ENCODE assay signal across 20 mouse cellular contexts in the genomic region with DNA sequence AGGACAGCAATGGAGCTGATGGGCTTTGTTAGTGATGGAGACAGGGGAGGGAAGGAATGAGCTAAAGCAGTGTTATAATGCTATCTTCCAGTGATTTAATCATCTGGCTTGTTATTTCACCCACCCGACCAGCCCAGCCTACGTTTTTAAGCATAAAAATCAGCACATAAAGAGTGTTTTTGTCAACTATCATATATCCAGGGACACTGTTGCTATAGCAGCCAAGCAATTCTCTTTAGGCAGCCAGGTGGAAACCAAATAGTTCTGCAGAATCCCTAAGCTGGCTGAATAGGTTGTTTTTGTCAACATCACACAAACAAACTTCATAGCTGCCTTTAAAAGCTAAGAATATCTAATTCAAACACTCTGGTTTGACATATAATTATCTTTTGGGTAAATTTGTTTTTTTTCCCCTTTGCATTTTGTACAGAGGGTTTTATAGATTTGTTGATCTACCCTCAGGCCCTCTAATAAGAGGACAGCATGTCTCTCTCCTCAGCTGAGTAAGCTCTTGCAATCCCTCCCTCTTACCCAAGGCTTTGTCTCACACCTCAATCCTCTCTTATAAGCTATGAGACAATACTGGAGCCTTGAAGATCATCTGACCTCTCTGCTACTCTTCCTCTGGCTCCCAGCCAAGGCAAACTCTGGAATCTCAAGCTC.
DNase-seq lines count a peak whose midpoint lies in the region; ATAC-seq and TF ChIP-seq lines count a peak whose summit lies in the region.
"Had no signal": no experiment of that assay in that cellular context is flagged by ENCODE, and none has a peak within 500 bp of the region (broad histone marks: within the 10 kb centered on the region; RNA-seq: fewer than 3 reads in every experiment).

No protein-coding gene starts in this region.

- no peak overlapping the region for H3K4me2 ChIP-seq in hindbrain, embryonic 14.5 days (replicated peaks)
- no peak overlapping the region for H3K4me2 ChIP-seq in hindbrain, embryonic 11.5 days (replicated peaks; ENCODE audit: low read depth, low read length)
- H3K4me2 ChIP-seq in hindbrain, embryonic 16.5 days (ENCODE audit: low read length) = no peak overlapping the region
- H3K4me2 ChIP-seq: heart, embryonic 15.5 days; liver, embryonic 12.5 days; lung, embryonic 14.5 days; neural tube, embryonic 12.5 days had no signal

- in situ Hi-C loops in Patski (cut with MboI; ENCODE audit: low pct_unique_long_range_greater_than_20kb) = no loop called here

- POLR2A ChIA-PET in Patski (lab: Charles Lee) = interaction anchor here (0.5 to 0.6 kb wide), 2 partner anchors 23 to 57 kb away, joined by 3 to 6 read pairs; no protein-coding TSS in a partner anchor

- no peak for TF ChIP-seq POLR2A in kidney, adult 2 months (IDR thresholded peaks at IDR 0.05; ENCODE audit: low read depth, low read length)

- no peaks in the 10 kb centered on the region for H3K27me3 ChIP-seq in hindbrain, embryonic 14.5 days (ENCODE audit: control insufficient read depth, insufficient read depth, low read length)
- no peaks in the 10 kb centered on the region for H3K27me3 ChIP-seq in hindbrain, embryonic 11.5 days (ENCODE audit: control insufficient read depth, insufficient read depth, low read length)
- H3K27me3 ChIP-seq in Patski = no peaks in the 10 kb centered on the region
- H3K27me3 ChIP-seq in forebrain, embryonic 10.5 days (ENCODE audit: poor library complexity, severe bottlenecking) = no peaks in the 10 kb centered on the region
- no peaks in the 10 kb centered on the region for H3K27me3 ChIP-seq in hindbrain, embryonic 16.5 days (replicated peaks; ENCODE audit: control insufficient read depth, insufficient read depth, low read length)
- H3K27me3 ChIP-seq in kidney, adult 2 months (replicated peaks; ENCODE audit: control insufficient read depth, insufficient read depth, low read length) = no peaks in the 10 kb centered on the region
- H3K27me3 ChIP-seq: heart, embryonic 15.5 days; liver, embryonic 12.5 days; neural tube, embryonic 12.5 days had no signal

- no peak overlapping the region for H3K4me3 ChIP-seq in hindbrain, embryonic 14.5 days (replicated peaks; ENCODE audit: low read length)
- H3K4me3 ChIP-seq in hindbrain, embryonic 11.5 days (ENCODE audit: low read depth, low read length) = no peak overlapping the region
- no peak overlapping the region for H3K4me3 ChIP-seq in forebrain, embryonic 10.5 days
- no peak overlapping the region for H3K4me3 ChIP-seq in hindbrain, embryonic 16.5 days (ENCODE audit: low read length)
- H3K4me3 ChIP-seq in kidney, adult 2 months (ENCODE audit: insufficient read depth, low read depth, low read length) = no peak overlapping the region
- H3K4me3 ChIP-seq: heart, embryonic 15.5 days; liver, embryonic 12.5 days; neural tube, embryonic 12.5 days had no signal

- 26% methylated on average over 2 of the region's 2 CpGs for WGBS in hindbrain, embryonic 14.5 days
- WGBS in hindbrain, embryonic 11.5 days = 54% methylated on average over 2 of the region's 2 CpGs
- 59% methylated on average over 2 of the region's 2 CpGs for WGBS in forebrain, embryonic 10.5 days
- WGBS in hindbrain, embryonic 16.5 days = 19% methylated on average over 2 of the region's 2 CpGs
- WGBS in kidney, adult 2 months = 46% methylated on average over 2 of the region's 2 CpGs

- peak overlapping the region; percentile 8; the same call in 1 of the 2 replicates for H3K27ac ChIP-seq in hindbrain, embryonic 14.5 days
- no peak overlapping the region for H3K27ac ChIP-seq in hindbrain, embryonic 11.5 days (ENCODE audit: low read depth, low read length)
- 0 out of 2 replicates have a peak overlapping the region, but pooled peaks have one; percentile 25 for H3K27ac ChIP-seq in forebrain, embryonic 10.5 days
- H3K27ac ChIP-seq in hindbrain, embryonic 16.5 days (ENCODE audit: low read depth, low read length) = peak overlapping the region; percentile 11; the same call in 1 of the 2 replicates
- no peak overlapping the region for H3K27ac ChIP-seq in kidney, adult 2 months (ENCODE audit: insufficient read depth, low read depth, low read length)
- H3K27ac ChIP-seq: heart, embryonic 15.5 days; liver, embryonic 12.5 days; macrophage; neural tube, embryonic 12.5 days had no signal

- no peak for TF ChIP-seq CTCF in Patski (IDR thresholded peaks at IDR 0.05)
- no peak for TF ChIP-seq CTCF in kidney, adult 2 months (conservative IDR thresholded peaks at IDR 0.05; ENCODE audit: insufficient read depth, insufficient read length, low read depth, low read length)

- H3K36me3 ChIP-seq in hindbrain, embryonic 14.5 days (replicated peaks; ENCODE audit: control insufficient read depth, insufficient read depth) = no peaks in the 10 kb centered on the region
- H3K36me3 ChIP-seq in hindbrain, embryonic 11.5 days (ENCODE audit: control insufficient read depth, insufficient read depth, low read length) = no peaks in the 10 kb centered on the region
- no peaks in the 10 kb centered on the region for H3K36me3 ChIP-seq in forebrain, embryonic 10.5 days (replicated peaks)
- no peaks in the 10 kb centered on the region for H3K36me3 ChIP-seq in hindbrain, embryonic 16.5 days (ENCODE audit: control insufficient read depth, insufficient read depth, low read length)
- no peaks in the 10 kb centered on the region for H3K36me3 ChIP-seq in kidney, adult 2 months (ENCODE audit: control insufficient read depth, insufficient read depth, low read length)
- H3K36me3 ChIP-seq: heart, embryonic 15.5 days; liver, embryonic 12.5 days; neural tube, embryonic 12.5 days had no signal

- H3K4me1 ChIP-seq in hindbrain, embryonic 14.5 days (replicated peaks; ENCODE audit: control insufficient read depth, insufficient read depth, low read length) = peaks cover 6% of the 10 kb centered on the region; the same call in 1 of the 2 replicates
- no peaks in the 10 kb centered on the region for H3K4me1 ChIP-seq in hindbrain, embryonic 11.5 days (replicated peaks; ENCODE audit: control insufficient read depth, insufficient read depth, low read length)
- peaks cover 11% of the 10 kb centered on the region for H3K4me1 ChIP-seq in forebrain, embryonic 10.5 days
- H3K4me1 ChIP-seq in hindbrain, embryonic 16.5 days (ENCODE audit: control insufficient read depth, insufficient read depth, low read depth, low read length) = peaks cover 4% of the 10 kb centered on the region; the same call in 1 of the 2 replicates
- H3K4me1 ChIP-seq in kidney, adult 2 months (ENCODE audit: control insufficient read depth, insufficient read depth, low read length) = no peaks in the 10 kb centered on the region
- H3K4me1 ChIP-seq: heart, embryonic 15.5 days; liver, embryonic 12.5 days; neural tube, embryonic 12.5 days had no signal

- ATAC-seq in hindbrain, embryonic 14.5 days (ENCODE audit: low FRiP score) = no peak
- no peak for ATAC-seq in hindbrain, embryonic 11.5 days (ENCODE audit: low FRiP score)
- peak; percentile 74 for ATAC-seq in Patski
- ATAC-seq in hindbrain, embryonic 16.5 days = peak; percentile 74
- ATAC-seq: liver, embryonic 12.5 days had no signal

- CTCF ChIA-PET in Patski (lab: Charles Lee) = interaction anchor here (0.8 to 1.4 kb wide), 5 partner anchors 12 to 29 kb away, joined by 3 to 4 read pairs (median 4); no protein-coding TSS in a partner anchor

- H3K9ac ChIP-seq in hindbrain, embryonic 14.5 days = no peak overlapping the region
- H3K9ac ChIP-seq in hindbrain, embryonic 11.5 days (ENCODE audit: low read depth, low read length) = no peak overlapping the region
- H3K9ac ChIP-seq in hindbrain, embryonic 16.5 days (ENCODE audit: low read depth, low read length) = no peak overlapping the region
- H3K9ac ChIP-seq: heart, embryonic 15.5 days; liver, embryonic 12.5 days; lung, embryonic 14.5 days; neural tube, embryonic 12.5 days had no signal

- no peaks in the 10 kb centered on the region for H3K9me3 ChIP-seq in hindbrain, embryonic 14.5 days (ENCODE audit: control insufficient read depth, low read length)
- no peaks in the 10 kb centered on the region for H3K9me3 ChIP-seq in hindbrain, embryonic 11.5 days (ENCODE audit: control insufficient read depth, low read length)
- H3K9me3 ChIP-seq in forebrain, embryonic 10.5 days = no peaks in the 10 kb centered on the region
- H3K9me3 ChIP-seq in hindbrain, embryonic 16.5 days (ENCODE audit: control insufficient read depth, low read length) = no peaks in the 10 kb centered on the region
- H3K9me3 ChIP-seq: heart, embryonic 15.5 days; liver, embryonic 12.5 days; neural tube, embryonic 12.5 days had no signal

- DNase-seq in hindbrain, embryonic 14.5 days (ENCODE audit: low spot score) = no peak
- no peak for DNase-seq in hindbrain, embryonic 11.5 days (ENCODE audit: low spot score)
- DNase-seq in Patski (ENCODE audit: low read depth, low spot score) = peak; percentile 41
- no peak for DNase-seq in forebrain, embryonic 10.5 days (ENCODE audit: extremely low spot score, low spot score)
- no peak for DNase-seq in left cerebral cortex, adult 18-20 months (ENCODE audit: low spot score in 2 of 2)
- no peak for DNase-seq in kidney, adult 2 months
- DNase-seq in layer of hippocampus, adult 9-10 months (ENCODE audit: low spot score) = no peak
- DNase-seq: adrenal gland, adult 8-10 months; cerebellum, adult 18-20 months; cerebellum, postnatal 36 days; heart, adult 18-20 months; kidney, adult 8-10 months; left cerebral cortex, postnatal 4 days; lung, embryonic 14.5 days; thymus, adult 18-20 months had no signal

Comparison
In these comparisons a context has a peak if more than half of its experiments do, and no peak if none do; other contexts are left out.
1. ATAC-seq: peak in Patski (single experiment) and hindbrain, embryonic 16.5 days (single experiment); none in hindbrain, embryonic 14.5 days (single experiment) and hindbrain, embryonic 11.5 days (single experiment).
2. H3K27ac ChIP-seq: peak in hindbrain, embryonic 14.5 days (single experiment), forebrain, embryonic 10.5 days (single experiment) and hindbrain, embryonic 16.5 days (single experiment); none in hindbrain, embryonic 11.5 days (single experiment) and kidney, adult 2 months (single experiment).